Mouse (Mus musculus): ENCODE data around the gene Sh2d5. TPM values are rescaled to one million over a fixed set of nuclear protein-coding genes. Genes with fewer than 3 reads are reported as not detected.

Sh2d5 gene
- polyA plus RNA-seq, 1 experiment from 2014 or later: 20.3 TPM

DNA sequence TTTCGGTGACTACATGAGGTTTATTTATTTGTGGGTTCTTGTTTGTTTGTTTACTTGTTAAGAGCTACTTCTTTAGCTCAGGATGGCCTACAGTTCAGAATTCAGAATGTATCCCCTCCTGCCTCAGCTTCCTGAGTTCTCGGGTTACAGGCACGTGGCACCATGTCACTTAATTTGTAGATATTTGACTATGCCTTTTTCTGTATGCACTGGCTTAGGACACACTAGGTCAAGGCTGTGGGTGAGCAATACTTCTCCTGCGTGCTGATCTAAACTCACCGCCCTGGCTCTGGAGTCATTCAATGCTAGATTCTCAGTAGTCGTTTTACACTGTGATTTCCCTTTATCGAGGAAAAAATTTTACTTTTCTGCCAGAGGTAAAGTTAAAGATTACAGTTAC, 29.4 kb upstream of the Sh2d5 start:
- Histone ChIP-seq H3K9me3 (no peaks in the 10 kb centered on the region), H3K4me1 (replicated peaks) (peaks cover 28% of the 10 kb centered on the region), H3K27me3 (no peaks in the 10 kb centered on the region), H3K9ac (no peak overlapping the region), H3K4me2 (no peak overlapping the region), H3K4me3 (no peak overlapping the region), H3K36me3 (peaks cover 28% of the 10 kb centered on the region), H3K27ac (replicated peaks) (no peak overlapping the region)
- no peak for ATAC-seq (ENCODE audit: low FRiP score, low read depth)
- WGBS: 87% methylated on average over 7 of the region's 7 CpGs

GRCm38 (mm10) chr4:138221406-138221805, 28.8 kb upstream of the Sh2d5 start:
- no peak overlapping the region for H3K4me2 ChIP-seq
- no peaks in the 10 kb centered on the region for H3K9me3 ChIP-seq
- H3K4me3 ChIP-seq: no peak overlapping the region
- H3K4me1 ChIP-seq (replicated peaks): peaks cover 25% of the 10 kb centered on the region
- no peaks in the 10 kb centered on the region for H3K27me3 ChIP-seq
- WGBS: 94% methylated on average over 5 of the region's 5 CpGs
- H3K36me3 ChIP-seq: peaks cover 35% of the 10 kb centered on the region
- H3K9ac ChIP-seq: no peak overlapping the region
- H3K27ac ChIP-seq (replicated peaks): no peak overlapping the region
- ATAC-seq (ENCODE audit: low FRiP score, low read depth): no peak

DNA sequence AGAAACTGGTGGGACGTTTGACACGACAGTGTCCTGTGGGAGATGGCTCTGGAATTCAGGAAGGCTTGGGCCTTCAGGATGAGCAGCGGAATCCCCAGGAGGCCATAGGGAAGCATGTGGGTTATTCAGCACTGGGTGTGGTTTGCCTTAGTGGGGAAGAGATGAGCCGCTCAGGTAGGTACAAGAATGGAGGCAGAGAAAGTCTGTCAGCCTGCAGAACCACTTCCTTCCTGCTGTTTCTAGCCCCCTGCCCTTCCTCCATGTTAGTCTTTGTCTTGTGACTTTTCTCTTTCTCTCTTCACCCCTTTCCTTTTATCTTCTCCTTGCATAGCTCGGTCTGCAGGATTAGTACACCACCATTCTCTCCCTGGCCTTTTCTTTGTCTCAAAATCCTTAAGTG, 27.8 kb upstream of the Sh2d5 start:
- 84% methylated on average over 5 of the region's 5 CpGs for WGBS
- Histone ChIP-seq H3K9me3 (no peaks in the 10 kb centered on the region), H3K4me1 (replicated peaks) (peaks cover 25% of the 10 kb centered on the region), H3K4me3 (no peak overlapping the region), H3K27me3 (no peaks in the 10 kb centered on the region), H3K27ac (replicated peaks) (no peak overlapping the region), H3K4me2 (no peak overlapping the region), H3K36me3 (peaks cover 43% of the 10 kb centered on the region), H3K9ac (no peak overlapping the region)
- no peak for ATAC-seq (ENCODE audit: low FRiP score, low read depth)

- no peak overlapping the region for H3K9ac ChIP-seq
- peaks cover 55% of the 10 kb centered on the region for H3K36me3 ChIP-seq
- H3K4me1 ChIP-seq (replicated peaks): peaks cover 15% of the 10 kb centered on the region
- ATAC-seq (ENCODE audit: low FRiP score, low read depth): no peak
- no peak overlapping the region for H3K27ac ChIP-seq (replicated peaks)
- H3K4me2 ChIP-seq: no peak overlapping the region
- H3K4me3 ChIP-seq: no peak overlapping the region
- H3K27me3 ChIP-seq: no peaks in the 10 kb centered on the region
- no peaks in the 10 kb centered on the region for H3K9me3 ChIP-seq
- WGBS: 88% methylated on average over 10 of the region's 10 CpGs
Measured at GRCm38 (mm10) chr4:138223623-138224022, 26.6 kb upstream of the Sh2d5 start.

GRCm38 (mm10) chr4:138246756-138247665, 3.2 kb upstream of the Sh2d5 start:
- Histone ChIP-seq H3K9me3 (no peaks in the 10 kb centered on the region), H3K4me1 (replicated peaks) (peaks cover 28% of the 10 kb centered on the region), H3K4me3 (no peak overlapping the region), H3K9ac (no peak overlapping the region), H3K36me3 (peaks cover 25% of the 10 kb centered on the region), H3K4me2 (no peak overlapping the region), H3K27me3 (no peaks in the 10 kb centered on the region), H3K27ac (replicated peaks) (peak overlapping the region; percentile 32)
- 51% methylated on average over 27 of the region's 27 CpGs for WGBS
- no peak for ATAC-seq (ENCODE audit: low FRiP score, low read depth)

- ATAC-seq (ENCODE audit: low FRiP score, low read depth): no peak
- Histone ChIP-seq H3K9ac (peak overlapping the region; percentile 57), H3K9me3 (no peaks in the 10 kb centered on the region), H3K27ac (replicated peaks) (peak overlapping the region; percentile 43; the same call in 1 of the 2 replicates), H3K4me3 (peak overlapping the region; percentile 70), H3K27me3 (no peaks in the 10 kb centered on the region), H3K4me1 (replicated peaks) (peaks cover 38% of the 10 kb centered on the region), H3K4me2 (peak overlapping the region; percentile 95), H3K36me3 (0 out of 2 replicates have a peak, but pooled peaks cover 3% of the 10 kb centered on the region)
- WGBS: under 1% methylated on average over 14 of the region's 14 CpGs
Measured at GRCm38 (mm10) chr4:138251819-138252218, 1.6 kb downstream of the Sh2d5 start.

- H3K4me1 ChIP-seq (replicated peaks): peaks cover 38% of the 10 kb centered on the region
- ATAC-seq (ENCODE audit: low FRiP score, low read depth): no peak
- peak overlapping the region; percentile 57 for H3K9ac ChIP-seq
- H3K4me3 ChIP-seq: peak overlapping the region; percentile 70
- no peaks in the 10 kb centered on the region for H3K27me3 ChIP-seq
- 17% methylated on average over 5 of the region's 5 CpGs for WGBS
- H3K36me3 ChIP-seq: 0 out of 2 replicates have a peak, but pooled peaks cover 3% of the 10 kb centered on the region
- peak overlapping the region; percentile 43; the same call in 1 of the 2 replicates for H3K27ac ChIP-seq (replicated peaks)
- peak overlapping the region; percentile 95 for H3K4me2 ChIP-seq
- H3K9me3 ChIP-seq: no peaks in the 10 kb centered on the region
Measured at GRCm38 (mm10) chr4:138252231-138252630, 2.0 kb downstream of the Sh2d5 start.

DNA sequence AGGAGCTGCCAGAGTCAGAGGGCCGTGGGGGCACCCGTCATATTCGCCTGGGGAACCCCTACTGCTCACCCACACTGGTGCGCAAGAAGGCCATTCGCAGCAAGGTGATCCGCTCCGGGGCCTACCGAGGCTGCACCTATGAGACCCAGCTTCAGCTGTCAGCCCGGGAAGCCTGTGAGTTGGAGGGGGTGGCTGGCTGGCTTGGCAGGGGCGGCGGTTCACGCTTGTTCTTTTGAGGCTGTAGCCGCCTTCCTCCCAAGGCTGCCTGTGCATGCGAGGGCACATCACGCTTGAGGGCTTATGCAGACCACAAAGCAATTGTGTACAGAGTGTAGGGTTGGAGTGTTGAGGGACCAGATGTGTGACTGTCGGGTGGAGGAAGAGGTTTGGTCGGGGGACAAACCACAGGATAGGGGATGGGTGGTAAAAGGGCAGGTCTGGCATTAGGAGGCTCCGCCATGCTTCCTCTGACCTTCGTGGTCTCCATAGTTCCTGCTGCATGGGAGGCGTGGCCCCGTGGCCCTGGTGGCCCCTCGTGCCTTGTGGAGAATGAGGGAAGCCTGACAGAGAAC, 7.0 kb downstream of the Sh2d5 start:
- Histone ChIP-seq H3K36me3 (no peaks in the 10 kb centered on the region), H3K27ac (replicated peaks) (no peak overlapping the region), H3K27me3 (no peaks in the 10 kb centered on the region), H3K4me2 (no peak overlapping the region), H3K9me3 (no peaks in the 10 kb centered on the region), H3K4me1 (replicated peaks) (peaks cover 12% of the 10 kb centered on the region), H3K4me3 (no peak overlapping the region), H3K9ac (no peak overlapping the region)
- WGBS: 80% methylated on average over 22 of the region's 22 CpGs
- no peak for ATAC-seq (ENCODE audit: low FRiP score, low read depth)

DNA sequence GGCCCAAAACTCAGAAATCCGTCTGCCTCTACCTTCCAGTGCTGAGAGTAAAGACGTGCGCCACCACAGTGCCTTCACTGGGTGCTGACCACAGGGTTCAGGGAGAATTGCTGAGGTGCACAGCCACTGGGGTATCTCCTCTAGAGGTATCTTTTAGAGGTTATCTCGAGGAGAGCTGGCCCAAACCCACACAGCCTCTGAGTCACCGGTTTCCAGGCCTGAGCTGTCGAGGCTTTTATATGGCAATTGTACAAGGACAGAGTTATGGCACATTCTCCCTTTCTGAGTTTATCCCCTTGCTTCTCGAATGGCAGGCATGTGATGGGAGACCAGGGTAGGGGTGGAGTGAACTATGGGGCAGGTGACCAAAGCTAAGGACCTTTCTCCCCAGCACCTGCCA, 8.5 kb downstream of the Sh2d5 start:
- Histone ChIP-seq H3K9me3 (no peaks in the 10 kb centered on the region), H3K27ac (replicated peaks) (no peak overlapping the region), H3K9ac (no peak overlapping the region), H3K4me1 (replicated peaks) (peaks cover 13% of the 10 kb centered on the region), H3K4me2 (no peak overlapping the region), H3K36me3 (no peaks in the 10 kb centered on the region), H3K27me3 (no peaks in the 10 kb centered on the region), H3K4me3 (no peak overlapping the region)
- no peak for ATAC-seq (ENCODE audit: low FRiP score, low read depth)
- 87% methylated on average over 7 of the region's 7 CpGs for WGBS

DNA sequence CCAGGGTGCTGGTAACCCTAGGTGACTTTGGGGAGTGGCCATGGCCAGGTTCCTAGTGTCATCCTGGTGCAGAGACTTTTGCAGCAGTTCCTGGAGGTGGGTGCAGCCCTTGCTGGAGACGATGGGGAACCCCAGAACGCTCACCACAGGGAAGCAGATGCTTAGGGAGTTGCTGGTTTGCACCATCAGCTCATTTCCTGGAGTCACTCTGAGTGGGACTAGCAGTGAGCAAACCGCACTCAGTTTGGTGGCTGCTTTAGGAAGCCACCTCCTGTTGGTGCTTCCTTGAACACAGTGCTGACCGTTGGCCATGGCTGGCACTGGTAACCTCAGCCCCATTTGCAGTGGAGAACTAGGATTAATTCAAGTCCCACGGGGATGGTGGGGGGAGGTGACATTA, 9.3 kb downstream of the Sh2d5 start:
- Histone ChIP-seq H3K9ac (no peak overlapping the region), H3K36me3 (no peaks in the 10 kb centered on the region), H3K9me3 (no peaks in the 10 kb centered on the region), H3K4me2 (no peak overlapping the region), H3K27me3 (no peaks in the 10 kb centered on the region), H3K4me3 (no peak overlapping the region), H3K27ac (replicated peaks) (no peak overlapping the region), H3K4me1 (replicated peaks) (peaks cover 13% of the 10 kb centered on the region)
- 81% methylated on average over 5 of the region's 5 CpGs for WGBS
- no peak for ATAC-seq (ENCODE audit: low FRiP score, low read depth)

DNA sequence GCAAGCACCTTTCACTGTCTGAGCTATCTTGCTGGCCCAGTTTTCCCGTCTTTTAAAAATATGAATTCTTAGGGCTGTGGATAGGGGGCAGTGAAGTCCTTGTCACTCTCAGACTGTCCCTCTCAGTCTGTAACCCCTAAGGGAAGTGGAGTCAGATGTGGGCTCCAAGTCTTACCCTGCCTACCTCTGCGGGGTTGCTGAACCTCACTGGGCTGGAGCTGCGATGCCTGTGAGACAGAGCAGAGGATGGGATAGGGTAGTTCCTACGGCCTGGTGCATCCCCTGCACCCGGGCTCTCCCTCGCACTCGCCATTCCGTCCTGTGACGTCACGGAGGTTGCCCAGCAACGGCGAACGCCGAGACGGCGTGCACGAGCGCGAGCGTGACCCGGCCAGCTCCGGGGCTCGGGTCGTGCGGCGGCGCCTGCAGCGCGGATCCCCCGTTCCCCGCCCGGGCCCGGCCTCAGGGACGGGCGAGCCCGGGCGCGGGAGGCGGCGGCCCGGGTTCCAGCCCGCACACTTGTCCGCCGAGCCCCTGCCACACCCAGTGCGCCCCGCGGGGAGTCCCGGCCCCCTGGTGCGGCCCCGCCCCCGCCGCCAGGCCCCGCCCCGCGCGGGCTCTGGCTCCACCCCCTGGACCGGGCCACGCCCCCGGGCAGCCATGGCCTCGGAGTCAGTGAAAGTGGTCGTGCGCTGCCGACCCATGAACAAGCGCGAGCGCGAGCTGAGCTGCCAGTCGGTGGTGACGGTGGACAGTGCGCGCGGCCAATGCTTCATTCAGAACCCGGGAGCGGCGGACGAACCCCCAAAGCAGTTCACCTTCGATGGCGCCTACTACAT, 11.9 kb downstream of the Sh2d5 start:
- Histone ChIP-seq H3K4me3 (peak overlapping the region; percentile 58), H3K4me1 (replicated peaks) (peaks cover 13% of the 10 kb centered on the region), H3K9me3 (no peaks in the 10 kb centered on the region), H3K9ac (peak overlapping the region; percentile 40), H3K27me3 (no peaks in the 10 kb centered on the region), H3K36me3 (no peaks in the 10 kb centered on the region), H3K27ac (replicated peaks) (peak overlapping the region; percentile 73), H3K4me2 (peak overlapping the region; percentile 80)
- peak; percentile 92 for ATAC-seq (ENCODE audit: low FRiP score, low read depth)
- WGBS: under 1% methylated on average over 70 of the region's 78 CpGs

DNA sequence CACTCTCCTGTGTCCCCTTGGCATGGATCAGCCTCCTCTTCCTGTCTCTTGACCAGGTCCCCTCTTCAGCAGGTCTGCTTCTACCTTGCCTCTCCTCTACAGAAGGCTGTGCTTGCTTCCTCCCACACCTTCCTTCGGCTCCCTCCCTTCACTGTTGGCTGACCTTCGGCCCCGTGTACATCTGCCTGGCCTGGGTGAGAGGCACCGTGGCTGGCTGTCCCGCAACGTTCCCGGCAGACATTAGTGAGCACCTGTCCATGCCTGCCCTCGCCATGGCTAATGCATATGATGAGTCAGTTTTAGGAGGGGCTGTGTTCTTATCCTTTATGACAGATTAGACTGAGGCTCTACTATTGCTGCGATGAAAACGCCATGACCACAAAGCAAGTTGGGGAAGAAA, 17.7 kb downstream of the Sh2d5 start:
- WGBS: 87% methylated on average over 10 of the region's 10 CpGs
- H3K9ac ChIP-seq: no peak overlapping the region
- no peaks in the 10 kb centered on the region for H3K27me3 ChIP-seq
- no peaks in the 10 kb centered on the region for H3K9me3 ChIP-seq
- no peaks in the 10 kb centered on the region for H3K36me3 ChIP-seq
- no peak overlapping the region for H3K27ac ChIP-seq (replicated peaks)
- H3K4me2 ChIP-seq: no peak overlapping the region
- ATAC-seq (ENCODE audit: low FRiP score, low read depth): no peak
- H3K4me3 ChIP-seq: no peak overlapping the region
- peaks cover 14% of the 10 kb centered on the region; the same call in 1 of the 2 replicates for H3K4me1 ChIP-seq (replicated peaks)

Measured in hindbrain, embryonic 15.5 days (tissue).